Mouse (Mus musculus) lung, postnatal 4 days (tissue): Measurements from ENCODE around the gene Pprc1.

Experiments used
- DNase-seq, 2 experiments: peaks; one replicate each; pipeline ENCODE4 v3.0.0; 2021

Pprc1 gene

GRCm38 (mm10) chr19:46035971-46036370, 8.7 kb upstream of the Pprc1 start:
- no peak for DNase-seq

- DNase-seq = peak in 1 of 2 experiments; percentile 44
Measured at GRCm38 (mm10) chr19:46036477-46037242, 8.0 kb upstream of the Pprc1 start.

- no peak for DNase-seq
Measured at GRCm38 (mm10) chr19:46037243-46037924, 7.3 kb upstream of the Pprc1 start.

GRCm38 (mm10) chr19:46037925-46038850, 6.5 kb upstream of the Pprc1 start:
- DNase-seq = no peak

- DNase-seq = peak; percentile 38 to 48
Measured at GRCm38 (mm10) chr19:46038851-46039260, 5.8 kb upstream of the Pprc1 start.

GRCm38 (mm10) chr19:46039478-46039877, 5.2 kb upstream of the Pprc1 start:
- DNase-seq = peak; percentile 93 to 96

GRCm38 (mm10) chr19:46040149-46040902, 4.4 kb upstream of the Pprc1 start:
- peak in 1 of 2 experiments; percentile 20 for DNase-seq

- DNase-seq = no peak
Measured at GRCm38 (mm10) chr19:46041299-46041932, 3.3 kb upstream of the Pprc1 start.

- DNase-seq = peak; percentile 92 to 93
Measured at GRCm38 (mm10) chr19:46041933-46042475, 2.7 kb upstream of the Pprc1 start.

GRCm38 (mm10) chr19:46042476-46043011, 2.1 kb upstream of the Pprc1 start:
- DNase-seq = peak; percentile 29 to 51

- peak; percentile 36 to 59 for DNase-seq
Measured at GRCm38 (mm10) chr19:46043380-46043779, 1.3 kb upstream of the Pprc1 start.

GRCm38 (mm10) chr19:46044993-46045695, 458 bp downstream of the Pprc1 start, which contains the start of gene Ldb1:
Ldb1 (minus strand) TSS chr19:46045214.
- peak; percentile 90 to 94 for DNase-seq

- DNase-seq = peak; percentile 72 to 83
Measured at GRCm38 (mm10) chr19:46045696-46046311, 1.1 kb downstream of the Pprc1 start.

GRCm38 (mm10) chr19:46046621-46047025, 1.9 kb downstream of the Pprc1 start:
- peak; percentile 51 to 66 for DNase-seq

- no peak for DNase-seq
Measured at GRCm38 (mm10) chr19:46047426-46047825, 2.7 kb downstream of the Pprc1 start.

GRCm38 (mm10) chr19:46049129-46049528, 4.4 kb downstream of the Pprc1 start:
- DNase-seq = no peak

- DNase-seq = no peak
Measured at GRCm38 (mm10) chr19:46050462-46050861, 5.8 kb downstream of the Pprc1 start.

- no peak for DNase-seq
Measured at GRCm38 (mm10) chr19:46055752-46056387, 11.2 kb downstream of the Pprc1 start.

GRCm38 (mm10) chr19:46056388-46056946, 11.8 kb downstream of the Pprc1 start:
- DNase-seq = peak; percentile 95 to 96
